Mouse (Mus musculus) kidney, adult 2 months (tissue): Measurements from ENCODE around the gene Pias4.

Source experiments
- CTCF ChIP-seq: fragments of 200-500 bp; conservative IDR thresholded peaks from 2 replicates; pipeline ENCODE4 v1.5.1; 2011; ENCODE audit warnings: low read depth, mild to moderate bottlenecking, control low read depth, low read length, moderate library complexity, mixed read lengths; ENCODE audit not compliant: insufficient read depth, insufficient read length
- POLR2A ChIP-seq: fragments of 200-500 bp; IDR thresholded peaks from one replicate; pipeline ENCODE4 v1.6.1; 2011; ENCODE audit warnings: low read depth, low read length, control low read depth

GRCm38 (mm10) chr10:81138131-81138782 lies 29.5 kb downstream of the Pias4 start:
- TF ChIP-seq CTCF = no peak
- no peak for TF ChIP-seq POLR2A
